Mouse (Mus musculus) CH12.LX (cell line): ENCODE data around the gene Hnrnpu.

Experiments used
- CTCF ChIP-seq, 2 experiments: IDR thresholded peaks in 1 of 2; conservative IDR thresholded peaks in 1 of 2; 2 replicates each; pipeline ENCODE4 v1.5.1; 2011 to 2012; ENCODE audit warnings: low read depth in 2 of 2, low read length in 2 of 2, improper control_type of control experiment in 1 of 2, inconsistent platforms in 1 of 2, mild to moderate bottlenecking in 1 of 2, moderate library complexity in 1 of 2
- EP300 ChIP-seq: IDR thresholded peaks from 2 replicates; pipeline ENCODE4 v1.6.1; 2011; ENCODE audit warnings: low read length, improper control_type of control experiment
- MAX ChIP-seq: IDR thresholded peaks from 2 replicates; pipeline ENCODE4 v1.6.1; 2011; ENCODE audit warnings: low read length, improper control_type of control experiment
- POLR2A ChIP-seq: IDR thresholded peaks from 2 replicates; pipeline ENCODE4 v1.6.1; 2011; ENCODE audit warnings: low read depth, mild to moderate bottlenecking, improper control_type of control experiment, low read length
- RCOR1 ChIP-seq: conservative IDR thresholded peaks from 2 replicates; pipeline ENCODE4 v1.6.1; 2012; ENCODE audit warnings: low read depth, mild to moderate bottlenecking, inconsistent platforms, low read length, improper control_type of control experiment

DNA sequence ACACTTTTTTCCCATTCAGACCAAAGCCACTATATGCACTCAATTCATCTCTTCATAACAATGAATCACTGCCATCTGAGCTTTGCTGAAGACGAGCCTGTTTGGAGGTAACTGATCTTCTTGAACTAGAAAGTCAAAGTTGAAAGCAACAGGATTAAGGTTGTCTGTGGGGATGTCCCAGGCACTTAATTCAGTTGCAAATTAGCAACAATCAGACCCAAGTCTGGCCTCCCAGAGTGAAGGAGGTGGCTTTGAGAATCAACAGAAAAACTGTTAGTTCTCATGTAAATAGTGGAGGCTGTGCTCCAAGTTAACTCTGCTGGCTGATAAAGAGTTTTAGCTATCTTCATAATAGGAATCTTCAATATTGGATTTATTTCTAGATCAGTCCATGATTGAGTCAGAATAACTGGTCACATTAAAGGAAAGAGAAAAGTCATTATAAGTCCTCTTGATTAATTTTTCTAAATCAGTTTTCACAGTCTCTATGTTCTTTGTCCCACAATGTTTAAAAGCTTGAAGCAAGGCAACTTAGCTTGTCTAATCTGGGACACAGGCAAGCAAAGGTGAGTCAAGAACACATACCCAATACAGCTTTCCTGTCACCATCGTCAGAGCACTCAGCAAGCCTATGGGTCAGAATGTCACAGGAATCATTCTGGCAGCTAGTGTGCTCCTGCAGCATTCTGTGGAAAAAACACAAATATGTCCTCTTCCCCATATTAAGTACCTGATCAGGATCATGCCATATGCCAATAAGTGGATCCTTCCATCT is 53.5 kb downstream of the Hnrnpu start:
- TF ChIP-seq CTCF (conservative IDR thresholded peaks at IDR 0.05 in 1 of 2, IDR thresholded peaks at IDR 0.05 in 1 of 2; ENCODE audit: low read depth in 2 of 2, low read length in 2 of 2) (no peak), RCOR1 (no peak), EP300 (no peak), POLR2A (no peak), MAX (no peak)
